ENCODE assay signal across 13 mouse cellular contexts in the genomic region with DNA sequence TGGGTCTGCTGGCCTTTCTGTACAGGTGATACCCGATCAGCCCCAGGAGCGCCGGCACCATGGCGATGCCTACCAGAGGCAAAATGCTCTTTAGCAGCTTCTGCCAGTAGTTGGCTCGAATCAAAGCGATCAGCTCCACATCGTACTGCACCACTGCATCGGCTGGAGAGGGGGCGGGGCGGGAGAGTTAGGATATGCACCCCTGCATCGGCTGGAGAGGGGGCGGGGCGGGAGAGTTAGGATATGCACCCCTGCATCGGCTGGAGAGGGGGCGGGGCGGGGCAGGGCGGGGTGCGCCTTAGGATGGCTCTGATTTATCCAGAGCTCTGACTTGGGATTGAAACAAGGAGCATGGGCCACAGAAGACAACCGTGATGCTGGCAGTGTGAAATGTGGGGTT. TPM values are rescaled to one million over a fixed set of nuclear protein-coding genes. Genes with fewer than 3 reads are reported as not detected.
DNase-seq lines count a peak whose midpoint lies in the region; ATAC-seq and TF ChIP-seq lines count a peak whose summit lies in the region.
"Had no signal": no experiment of that assay in that cellular context is flagged by ENCODE, and none has a peak within 500 bp of the region (broad histone marks: within the 10 kb centered on the region; RNA-seq: fewer than 3 reads in every experiment).

No protein-coding gene starts in this region.

- no peaks in the 10 kb centered on the region for H3K9me3 ChIP-seq in heart, embryonic 10.5 days
- no peaks in the 10 kb centered on the region for H3K9me3 ChIP-seq in lung, embryonic 15.5 days
- H3K9me3 ChIP-seq in hindbrain, embryonic 13.5 days, result no peaks in the 10 kb centered on the region
- H3K9me3 ChIP-seq in midbrain, postnatal 0 days (ENCODE audit: low read length), result no peaks in the 10 kb centered on the region
- H3K9me3 ChIP-seq: forebrain, embryonic 10.5 days; limb, embryonic 15.5 days had no signal

- TF ChIP-seq CTCF in heart, adult 2 months (IDR thresholded peaks at IDR 0.05), result no peak
- no peak for TF ChIP-seq CTCF in midbrain, postnatal 0 days (IDR thresholded peaks at IDR 0.05)

- intact Hi-C loops in heart, adult 2 months (cut with DNase I), result no loop called here

- H3K4me3 ChIP-seq in heart, embryonic 10.5 days, result 0 out of 2 replicates have a peak overlapping the region, but pooled peaks have one; percentile 12
- no peak overlapping the region for H3K4me3 ChIP-seq in heart, adult 2 months
- H3K4me3 ChIP-seq in lung, embryonic 15.5 days, result no peak overlapping the region
- no peak overlapping the region for H3K4me3 ChIP-seq in hindbrain, embryonic 13.5 days
- H3K4me3 ChIP-seq in midbrain, postnatal 0 days (ENCODE audit: low read depth, low read length), result no peak overlapping the region
- H3K4me3 ChIP-seq: forebrain, embryonic 10.5 days; limb, embryonic 15.5 days had no signal

- TF ChIP-seq EP300 in heart, adult 2 months (IDR thresholded peaks at IDR 0.05; ENCODE audit: insufficient read depth, low read depth, low read length), result no peak

- H3K4me1 ChIP-seq in heart, embryonic 10.5 days, result peaks cover 48% of the 10 kb centered on the region
- peaks cover 4% of the 10 kb centered on the region for H3K4me1 ChIP-seq in heart, adult 2 months (ENCODE audit: control insufficient read depth, insufficient read depth, low read length)
- H3K4me1 ChIP-seq in lung, embryonic 15.5 days, result peaks cover 29% of the 10 kb centered on the region
- peaks cover 25% of the 10 kb centered on the region for H3K4me1 ChIP-seq in hindbrain, embryonic 13.5 days (replicated peaks)
- H3K4me1 ChIP-seq in midbrain, postnatal 0 days (ENCODE audit: insufficient read depth, low read length), result peaks cover 4% of the 10 kb centered on the region; the same call in 1 of the 2 replicates

- H3K27me3 ChIP-seq in heart, embryonic 10.5 days (ENCODE audit: insufficient read depth, poor library complexity, severe bottlenecking), result peaks cover 42% of the 10 kb centered on the region
- H3K27me3 ChIP-seq in heart, adult 2 months (ENCODE audit: control insufficient read depth, insufficient read depth, low read length), result no peaks in the 10 kb centered on the region; the same call in 1 of the 2 replicates
- peaks cover 21% of the 10 kb centered on the region for H3K27me3 ChIP-seq in lung, embryonic 15.5 days
- peaks cover 65% of the 10 kb centered on the region for H3K27me3 ChIP-seq in hindbrain, embryonic 13.5 days
- H3K27me3 ChIP-seq in midbrain, postnatal 0 days (ENCODE audit: insufficient read depth, low read length), result no peaks in the 10 kb centered on the region; the same call in none of the 2 replicates
- H3K27me3 ChIP-seq: limb, embryonic 15.5 days had no signal

- no peak for DNase-seq in heart, embryonic 10.5 days (ENCODE audit: low spot score)
- DNase-seq in heart, adult 2 months, result no peak
- DNase-seq in lung, postnatal 25 days (ENCODE audit: low spot score), result no peak
- DNase-seq in midbrain, postnatal 0 days (ENCODE audit: low spot score), result no peak
- DNase-seq in thymus, postnatal 0 days (ENCODE audit: low spot score), result no peak
- DNase-seq: adrenal gland, postnatal 25 days; gastrocnemius, postnatal 36 days; kidney, adult 2 months had no signal

- no peaks in the 10 kb centered on the region for H3K36me3 ChIP-seq in heart, embryonic 10.5 days
- no peaks in the 10 kb centered on the region for H3K36me3 ChIP-seq in heart, adult 2 months (ENCODE audit: control insufficient read depth, insufficient read depth, low read length)
- no peaks in the 10 kb centered on the region for H3K36me3 ChIP-seq in lung, embryonic 15.5 days
- no peaks in the 10 kb centered on the region for H3K36me3 ChIP-seq in hindbrain, embryonic 13.5 days
- no peaks in the 10 kb centered on the region for H3K36me3 ChIP-seq in midbrain, postnatal 0 days (ENCODE audit: insufficient read depth, low read length)
- H3K36me3 ChIP-seq: forebrain, embryonic 10.5 days; limb, embryonic 15.5 days had no signal

- 0 out of 2 replicates have a peak overlapping the region, but pooled peaks have one; percentile 29 for H3K27ac ChIP-seq in heart, embryonic 10.5 days
- no peak overlapping the region for H3K27ac ChIP-seq in heart, adult 2 months
- H3K27ac ChIP-seq in lung, embryonic 15.5 days, result no peak overlapping the region
- H3K27ac ChIP-seq in hindbrain, embryonic 13.5 days, result no peak overlapping the region
- H3K27ac ChIP-seq in midbrain, postnatal 0 days (ENCODE audit: low read depth, low read length), result no peak overlapping the region
- H3K27ac ChIP-seq: forebrain, embryonic 10.5 days; limb, embryonic 15.5 days had no signal

- WGBS in heart, embryonic 10.5 days, result 36% methylated on average over 18 of the region's 19 CpGs
- 54% methylated on average over 19 of the region's 19 CpGs for WGBS in heart, adult 2 months
- 21% methylated on average over 19 of the region's 19 CpGs for WGBS in lung, embryonic 15.5 days
- WGBS in hindbrain, embryonic 13.5 days, result 29% methylated on average over 19 of the region's 19 CpGs
- WGBS in midbrain, postnatal 0 days, result 32% methylated on average over 18 of the region's 19 CpGs

- ATAC-seq in lung, embryonic 15.5 days (ENCODE audit: borderline replicate concordance, extremely low read depth, low FRiP score, low TSS enrichment), result no peak
- no peak for ATAC-seq in hindbrain, embryonic 13.5 days (ENCODE audit: low FRiP score)
- no peak for ATAC-seq in midbrain, postnatal 0 days (ENCODE audit: low FRiP score)
- no peak for ATAC-seq in megakaryocyte-erythroid progenitor cell, adult 5-6 weeks (replicated peaks; ENCODE audit: low FRiP score, low TSS enrichment, poor library complexity, severe bottlenecking)

- no peak overlapping the region for H3K9ac ChIP-seq in heart, adult 2 months (ENCODE audit: low read depth, low read length)
- no peak overlapping the region for H3K9ac ChIP-seq in lung, embryonic 15.5 days
- no peak overlapping the region for H3K9ac ChIP-seq in hindbrain, embryonic 13.5 days
- H3K9ac ChIP-seq in midbrain, postnatal 0 days (replicated peaks; ENCODE audit: low read length, poor library complexity, severe bottlenecking), result no peak overlapping the region
- H3K9ac ChIP-seq: limb, embryonic 15.5 days had no signal

- peak overlapping the region; percentile 14; the same call in 1 of the 2 replicates for H3K4me2 ChIP-seq in lung, embryonic 15.5 days
- H3K4me2 ChIP-seq in hindbrain, embryonic 13.5 days, result peak overlapping the region; percentile 30
- peak overlapping the region; percentile 28 for H3K4me2 ChIP-seq in midbrain, postnatal 0 days (ENCODE audit: low read depth, low read length, poor library complexity, severe bottlenecking)
- H3K4me2 ChIP-seq: limb, embryonic 15.5 days had no signal

- H3K79me2 ChIP-seq in heart, adult 2 months (replicated peaks; ENCODE audit: control insufficient read depth, insufficient read depth, low read length), result no peaks in the 10 kb centered on the region

- no peak for TF ChIP-seq POLR2A in heart, adult 2 months (IDR thresholded peaks at IDR 0.05; ENCODE audit: insufficient read depth, low read depth, low read length)

RNA-seq across cellular contexts. Expression of gene Fkbp11, which starts 3.6 kb away (rescaled TPM):
- polyA plus RNA-seq in heart, embryonic 10.5 days (2016; fragmentation: Nextera tagmentation; extraction: Ambion mirVana), result 20.5 and 40.8 TPM in 2 replicates
- total RNA-seq in heart, adult 2 months (2021), result 1 to 10 TPM; 5.1 to 5.8 TPM
- 3.2 and 4.8 TPM in 2 replicates for polyA plus RNA-seq in heart, adult 2 months (2012; rRNA removed)
- polyA plus RNA-seq in lung, embryonic 15.5 days (2015; fragmentation: Nextera tagmentation; extraction: Ambion mirVana), result 30.0 and 32.6 TPM in 2 replicates
- polyA plus RNA-seq in hindbrain, embryonic 13.5 days (2015; fragmentation: Nextera tagmentation; extraction: Ambion mirVana), result 5.1 and 6.6 TPM in 2 replicates
- total RNA-seq in midbrain, postnatal 0 days (2014; rRNA removed), result 1.0 and 2.8 TPM in 2 replicates
- polyA plus RNA-seq in midbrain, postnatal 0 days (2015; fragmentation: Nextera tagmentation; extraction: Ambion mirVana), result 4.4 and 5.4 TPM in 2 replicates
- polyA plus RNA-seq in thymus, postnatal 0 days (2015; fragmentation: Nextera tagmentation; extraction: Ambion mirVana), result 4.6 and 6.4 TPM in 2 replicates
- 5.5 and 6.1 TPM in 2 replicates for total RNA-seq in megakaryocyte-erythroid progenitor cell, adult 5-6 weeks (2014; fragmentation: Nextera tagmentation)
- 5.8 and 6.9 TPM in 2 replicates for total RNA-seq in megakaryocyte-erythroid progenitor cell, adult 5-6 weeks (2017)

RNA-seq across cellular contexts. Expression of gene Ccdc65, which starts 16.4 kb away (rescaled TPM):
- polyA plus RNA-seq in heart, embryonic 10.5 days (2016; fragmentation: Nextera tagmentation; extraction: Ambion mirVana), result 0.44 and 0.46 TPM in 2 replicates
- total RNA-seq in heart, adult 2 months (2021), result under 1 TPM; 0.11 to 0.16 TPM
- 0.15 and 0.37 TPM in 2 replicates for polyA plus RNA-seq in heart, adult 2 months (2012; rRNA removed)
- 2.1 and 2.8 TPM in 2 replicates for polyA plus RNA-seq in lung, embryonic 15.5 days (2015; fragmentation: Nextera tagmentation; extraction: Ambion mirVana)
- 3.6 and 4.3 TPM in 2 replicates for polyA plus RNA-seq in hindbrain, embryonic 13.5 days (2015; fragmentation: Nextera tagmentation; extraction: Ambion mirVana)
- 6.9 and 9.1 TPM in 2 replicates for total RNA-seq in midbrain, postnatal 0 days (2014; rRNA removed)
- polyA plus RNA-seq in midbrain, postnatal 0 days (2015; fragmentation: Nextera tagmentation; extraction: Ambion mirVana), result 11.4 and 12.3 TPM in 2 replicates
- polyA plus RNA-seq in thymus, postnatal 0 days (2015; fragmentation: Nextera tagmentation; extraction: Ambion mirVana), result 0.09 and 0.40 TPM in 2 replicates
- total RNA-seq in megakaryocyte-erythroid progenitor cell, adult 5-6 weeks (2014; fragmentation: Nextera tagmentation), result not detected in 2 replicates
- total RNA-seq in megakaryocyte-erythroid progenitor cell, adult 5-6 weeks (2017), result not detected in 2 replicates
- total RNA-seq: gastrocnemius, postnatal 36 days had no signal

RNA-seq across cellular contexts. Expression of gene Arf3, which starts 38.6 kb away (rescaled TPM):
- 41.7 and 42.7 TPM in 2 replicates for polyA plus RNA-seq in heart, embryonic 10.5 days (2016; fragmentation: Nextera tagmentation; extraction: Ambion mirVana)
- 10 to 100 TPM; 18.9 to 20.0 TPM for total RNA-seq in heart, adult 2 months (2021)
- polyA plus RNA-seq in heart, adult 2 months (2012; rRNA removed), result 30.6 and 41.0 TPM in 2 replicates
- polyA plus RNA-seq in lung, embryonic 15.5 days (2015; fragmentation: Nextera tagmentation; extraction: Ambion mirVana), result 45.7 and 45.8 TPM in 2 replicates
- 68.4 and 71.7 TPM in 2 replicates for polyA plus RNA-seq in hindbrain, embryonic 13.5 days (2015; fragmentation: Nextera tagmentation; extraction: Ambion mirVana)
- total RNA-seq in midbrain, postnatal 0 days (2014; rRNA removed), result 122 and 144 TPM in 2 replicates
- polyA plus RNA-seq in midbrain, postnatal 0 days (2015; fragmentation: Nextera tagmentation; extraction: Ambion mirVana), result 89.2 and 93.8 TPM in 2 replicates
- polyA plus RNA-seq in thymus, postnatal 0 days (2015; fragmentation: Nextera tagmentation; extraction: Ambion mirVana), result 36.5 and 42.2 TPM in 2 replicates
- total RNA-seq in megakaryocyte-erythroid progenitor cell, adult 5-6 weeks (2014; fragmentation: Nextera tagmentation), result 22.5 and 23.2 TPM in 2 replicates
- total RNA-seq in megakaryocyte-erythroid progenitor cell, adult 5-6 weeks (2017), result 16.9 and 22.1 TPM in 2 replicates

RNA-seq across cellular contexts. Expression of gene Rnd1, which starts 47.2 kb away (rescaled TPM):
- polyA plus RNA-seq in heart, embryonic 10.5 days (2016; fragmentation: Nextera tagmentation; extraction: Ambion mirVana), result 1.7 and 2.8 TPM in 2 replicates
- 1 to 10 TPM; 1.1 to 1.3 TPM for total RNA-seq in heart, adult 2 months (2021)
- 2.6 and 3.3 TPM in 2 replicates for polyA plus RNA-seq in heart, adult 2 months (2012; rRNA removed)
- polyA plus RNA-seq in lung, embryonic 15.5 days (2015; fragmentation: Nextera tagmentation; extraction: Ambion mirVana), result 0.63 and 0.92 TPM in 2 replicates
- polyA plus RNA-seq in hindbrain, embryonic 13.5 days (2015; fragmentation: Nextera tagmentation; extraction: Ambion mirVana), result 7.3 and 7.4 TPM in 2 replicates
- 34.5 and 42.9 TPM in 2 replicates for total RNA-seq in midbrain, postnatal 0 days (2014; rRNA removed)
- 20.7 and 24.9 TPM in 2 replicates for polyA plus RNA-seq in midbrain, postnatal 0 days (2015; fragmentation: Nextera tagmentation; extraction: Ambion mirVana)
- polyA plus RNA-seq in thymus, postnatal 0 days (2015; fragmentation: Nextera tagmentation; extraction: Ambion mirVana), result 1.1 and 1.7 TPM in 2 replicates
- total RNA-seq in megakaryocyte-erythroid progenitor cell, adult 5-6 weeks (2014; fragmentation: Nextera tagmentation), result 0.64 TPM in 1 of 2 replicates, not detected in the other
- total RNA-seq in megakaryocyte-erythroid progenitor cell, adult 5-6 weeks (2017), result 0.61 TPM in 1 of 2 replicates, not detected in the other

RNA-seq across cellular contexts. Expression of gene Wnt10b, which starts 53.5 kb away (rescaled TPM):
- 0.09 TPM in 1 of 2 replicates, not detected in the other for polyA plus RNA-seq in heart, embryonic 10.5 days (2016; fragmentation: Nextera tagmentation; extraction: Ambion mirVana)
- total RNA-seq in heart, adult 2 months (2021), result under 1 TPM; 0.20 to 0.29 TPM
- 0.23 and 0.70 TPM in 2 replicates for polyA plus RNA-seq in heart, adult 2 months (2012; rRNA removed)
- polyA plus RNA-seq in lung, embryonic 15.5 days (2015; fragmentation: Nextera tagmentation; extraction: Ambion mirVana), result 0.10 TPM in 1 of 2 replicates, not detected in the other
- 0.12 TPM in 1 of 2 replicates, not detected in the other for polyA plus RNA-seq in hindbrain, embryonic 13.5 days (2015; fragmentation: Nextera tagmentation; extraction: Ambion mirVana)
- total RNA-seq in midbrain, postnatal 0 days (2014; rRNA removed), result 0.38 and 1.5 TPM in 2 replicates
- polyA plus RNA-seq in midbrain, postnatal 0 days (2015; fragmentation: Nextera tagmentation; extraction: Ambion mirVana), result not detected in 2 replicates
- polyA plus RNA-seq in thymus, postnatal 0 days (2015; fragmentation: Nextera tagmentation; extraction: Ambion mirVana), result 0.85 TPM in 2 replicates
- not detected in 2 replicates for total RNA-seq in megakaryocyte-erythroid progenitor cell, adult 5-6 weeks (2014; fragmentation: Nextera tagmentation)
- total RNA-seq in megakaryocyte-erythroid progenitor cell, adult 5-6 weeks (2017), result not detected in 2 replicates
